Mouse (Mus musculus) cerebellum, adult 18-20 months (tissue): ENCODE results near the gene Slc43a3.
A peak's percentile ranks its signal among the peaks of the same experiment; 100 is the strongest.

ENCODE experiments used
- DNase-seq, 2 experiments: peaks; one replicate each; pipeline ENCODE4 v3.0.0; 2021

Slc43a3 gene

GRCm38 (mm10) chr2:84996376-84996775, 60.0 kb downstream of the Slc43a3 start:
- DNase-seq: no peak

GRCm38 (mm10) chr2:84999486-85000181, 63.3 kb downstream of the Slc43a3 start:
- DNase-seq: no peak

GRCm38 (mm10) chr2:85001497-85001896, 65.1 kb downstream of the Slc43a3 start:
- DNase-seq: no peak

- DNase-seq: no peak
These were observed 66.2 kb downstream of the Slc43a3 start for GRCm38 (mm10) chr2:85002575-85002974.

- no peak for DNase-seq
These were observed 68.0 kb downstream of the Slc43a3 start for GRCm38 (mm10) chr2:85004341-85004740.

GRCm38 (mm10) chr2:85006600-85006999, 70.2 kb downstream of the Slc43a3 start:
- no peak for DNase-seq

GRCm38 (mm10) chr2:85007729-85008128, 71.3 kb downstream of the Slc43a3 start:
- peak; percentile 4 to 10 for DNase-seq
